Mouse (Mus musculus): ENCODE data around the gene Tnrc18.

The Tnrc18 gene

DNA sequence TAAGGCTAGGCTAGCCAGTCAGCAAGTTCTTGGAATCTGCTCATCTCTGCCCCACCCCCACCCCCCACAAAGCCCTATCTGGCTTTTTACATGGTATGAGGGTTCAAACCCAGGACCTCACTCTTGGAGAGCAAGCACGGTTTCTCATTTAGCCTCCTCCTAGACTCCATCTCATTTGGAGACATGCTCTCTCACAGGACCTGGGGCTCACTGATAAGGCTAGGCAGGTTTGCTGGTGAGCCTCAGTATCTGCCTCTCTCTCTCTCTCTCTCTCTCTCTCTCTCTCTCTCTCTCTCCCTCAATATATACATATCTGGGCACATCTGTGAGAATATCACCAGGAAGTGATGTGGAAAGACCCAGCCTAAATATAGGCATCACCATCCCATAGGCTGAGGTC is 138.4 kb downstream of the Tnrc18 start:
- no peak for DNase-seq

DNA sequence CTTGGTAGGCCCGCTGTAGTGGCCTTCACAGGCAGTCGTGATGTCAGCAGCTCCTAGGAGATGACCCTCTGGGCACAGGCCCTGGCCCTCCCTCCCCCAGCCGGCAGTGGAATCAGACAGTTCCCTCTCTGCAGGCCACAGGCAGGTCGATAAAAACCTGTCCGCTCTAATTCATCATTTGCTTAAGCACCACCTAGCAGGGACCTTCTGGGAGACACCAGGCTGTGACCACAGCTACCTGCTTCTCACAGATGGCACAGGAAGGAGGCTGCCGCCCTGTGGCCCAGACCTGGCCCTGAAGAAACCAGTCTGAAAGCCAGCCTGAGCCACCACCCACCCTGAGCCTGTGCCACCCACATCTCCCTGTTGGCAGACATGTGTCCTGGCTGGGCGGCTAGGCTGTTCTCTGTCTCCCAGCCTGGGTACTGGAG is 139.3 kb downstream of the Tnrc18 start:
- no peak for DNase-seq

Measured in right cerebral cortex, postnatal 14 days (tissue).